Mouse (Mus musculus): ENCODE data around the gene Rpl19. TPM values are rescaled to one million over a fixed set of nuclear protein-coding genes. Genes with fewer than 3 reads are reported as not detected.
A peak's percentile ranks its signal among the peaks of the same experiment; 100 is the strongest.

Gene Rpl19
- total RNA-seq, 2 experiments from 2014 or later, result 560 to 589 TPM

- no peak for DNase-seq (ENCODE audit: low spot score in 2 of 2)
- intact Hi-C loops (cut with DNase I), result loop anchor here (5.0 kb wide), 1 partner anchor 182 kb away; the partner anchor contains the start of gene Cdk12
Observed at GRCm38 (mm10) chr11:98020710-98021109, 5.8 kb upstream of the Rpl19 start.

DNA sequence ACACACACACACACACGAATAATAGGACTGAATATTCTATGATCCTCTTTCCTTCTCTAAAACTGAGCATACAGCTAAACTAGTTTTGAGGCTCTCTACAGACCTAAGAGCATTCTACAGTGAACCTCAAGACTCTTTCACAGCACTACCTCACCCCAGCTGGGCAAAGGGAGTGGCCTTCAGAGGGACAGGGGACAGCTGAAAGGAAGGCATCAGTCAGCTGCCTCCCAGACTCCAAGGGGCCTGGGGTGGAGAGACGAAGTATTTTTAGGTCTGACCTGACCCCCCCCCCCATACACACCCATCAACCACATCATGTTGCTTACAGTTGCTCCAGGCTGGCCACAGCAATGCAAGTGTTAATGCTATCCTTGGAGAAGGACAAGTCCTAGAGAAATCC is 5.4 kb upstream of the Rpl19 start:
- DNase-seq (ENCODE audit: low spot score in 2 of 2), result no peak

DNA sequence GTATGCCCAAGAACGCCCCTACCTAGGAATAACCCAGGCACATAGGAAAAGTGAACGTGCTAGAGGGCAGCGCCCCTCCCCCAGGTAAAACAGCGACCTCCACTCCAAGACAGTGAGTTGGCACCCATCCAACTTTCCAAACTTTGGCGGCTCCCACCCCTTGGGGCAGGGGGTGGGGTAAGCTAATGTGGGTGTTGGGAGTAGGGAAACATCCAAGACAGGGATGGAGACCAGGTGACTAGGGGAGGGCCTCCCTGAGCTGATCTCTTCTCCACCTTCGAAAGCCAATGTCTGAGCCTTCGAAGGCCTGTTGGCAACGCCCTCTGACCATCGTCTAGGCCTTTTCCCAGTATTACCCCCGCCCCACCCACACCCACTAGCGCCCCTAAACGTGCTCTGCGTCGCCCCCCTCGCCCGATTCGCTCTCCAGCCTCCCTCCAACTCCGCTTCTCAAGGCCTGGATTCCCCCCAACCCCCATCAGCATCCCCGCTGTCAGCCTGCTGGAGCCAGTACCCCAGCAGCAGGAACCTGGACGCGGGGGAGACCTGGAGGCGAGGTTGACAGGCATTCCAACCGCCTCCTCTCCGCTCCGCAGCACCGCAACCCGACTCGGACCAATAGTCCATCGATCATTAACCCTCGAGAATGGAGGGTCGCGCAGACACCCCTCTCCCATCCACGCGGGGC is 4.8 kb upstream of the Rpl19 start:
- intact Hi-C loops (cut with DNase I), result loop anchor here (5.0 kb wide), 1 partner anchor 181 kb away; the partner anchor contains the start of gene Cdk12
- peak in 1 of 2 experiments; percentile 62 for DNase-seq (ENCODE audit: low spot score in 2 of 2)

More for the DNA sequence above, 5.4 kb upstream of the Rpl19 start:
- intact Hi-C loops (cut with DNase I), result loop anchor here (5.0 kb wide), 1 partner anchor 181 kb away; the partner anchor contains the start of gene Cdk12

- DNase-seq (ENCODE audit: low spot score in 2 of 2), result no peak
- intact Hi-C loops (cut with DNase I), result loop anchor here (5.0 kb wide), 1 partner anchor 180 kb away; the partner anchor contains the start of gene Cdk12
Observed at GRCm38 (mm10) chr11:98022253-98022554, 4.3 kb upstream of the Rpl19 start.

DNA sequence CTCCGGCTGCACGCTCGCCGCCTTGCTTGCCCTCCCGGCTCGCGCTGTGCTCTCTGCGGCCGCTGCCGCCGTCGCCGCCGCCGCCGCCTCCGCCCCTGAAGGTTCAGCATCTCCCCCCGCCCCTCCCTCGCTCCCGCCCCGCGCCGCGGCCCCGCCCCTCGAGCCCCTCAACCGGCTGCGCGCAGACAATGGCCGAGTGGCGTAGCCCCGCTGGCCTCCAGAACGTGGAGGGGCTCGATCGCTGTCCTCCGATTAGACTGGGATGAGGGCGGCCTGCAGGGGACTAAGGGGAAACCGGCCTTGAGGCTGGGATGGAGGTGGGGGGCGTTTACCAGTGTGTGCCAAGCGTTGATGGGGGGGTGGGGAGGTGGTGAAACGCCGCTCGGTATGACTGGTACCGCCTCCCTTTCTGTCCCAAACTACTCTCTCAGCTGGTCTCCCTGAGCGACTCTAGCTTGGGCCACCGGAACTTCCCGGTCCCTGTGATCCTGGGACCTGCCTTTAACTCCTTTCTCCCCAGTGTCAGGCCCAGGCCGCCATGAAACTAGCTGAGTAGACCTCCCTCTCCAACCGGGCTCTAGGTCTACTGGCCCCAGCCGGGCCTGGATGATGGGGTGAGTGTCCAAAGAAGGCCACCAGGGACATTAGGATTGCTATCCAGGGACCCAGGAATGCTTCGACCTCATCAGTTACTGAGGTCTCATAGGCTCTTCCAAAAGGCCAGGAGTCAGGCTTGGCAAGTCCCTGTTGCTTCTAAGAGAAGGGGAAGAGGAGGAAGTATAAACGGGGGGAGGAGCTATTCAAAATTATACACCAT is 3.7 kb upstream of the Rpl19 start, which contains the start of gene Cacnb1:
Gene Cacnb1, minus strand, starts transcription at position 480 of the 817 bp plus-strand sequence.
- intact Hi-C loops (cut with DNase I), result loop anchor here (5.0 kb wide), 1 partner anchor 180 kb away; the partner anchor contains the start of gene Cdk12

DNA sequence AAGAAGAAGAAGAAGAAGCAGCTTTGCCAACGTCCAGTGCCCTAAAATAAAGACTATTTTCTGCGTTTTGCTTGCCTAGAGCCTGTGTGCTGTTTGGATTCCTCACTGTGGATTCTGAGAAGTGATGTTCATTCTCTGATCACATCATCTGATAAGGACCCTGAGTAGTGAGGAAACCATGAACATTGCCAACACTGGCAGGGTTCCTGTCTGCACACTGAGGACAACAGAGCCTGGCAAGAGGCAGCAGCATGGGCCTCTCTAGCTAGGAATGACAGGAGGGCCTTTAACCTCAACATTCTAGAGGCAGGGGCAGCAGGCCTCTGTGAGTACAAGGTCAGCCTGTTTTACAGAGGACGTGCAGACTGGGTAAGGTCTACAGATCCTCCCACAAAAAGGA is 2.0 kb upstream of the Rpl19 start:
- no peak for DNase-seq (ENCODE audit: low spot score in 2 of 2)
- intact Hi-C loops (cut with DNase I), result loop anchor here (5.0 kb wide), 1 partner anchor 178 kb away; the partner anchor contains the start of gene Cdk12

More for the DNA sequence above, 3.7 kb upstream of the Rpl19 start, which contains the start of gene Cacnb1:
- DNase-seq (ENCODE audit: low spot score in 2 of 2), result peak; percentile 70 to 71

GRCm38 (mm10) chr11:98026248-98026569 is 301 bp upstream of the Rpl19 start:
- intact Hi-C loops (cut with DNase I), result loop anchor here (5.0 kb wide), 1 partner anchor 121 kb away; no protein-coding TSS in a partner anchor

DNA sequence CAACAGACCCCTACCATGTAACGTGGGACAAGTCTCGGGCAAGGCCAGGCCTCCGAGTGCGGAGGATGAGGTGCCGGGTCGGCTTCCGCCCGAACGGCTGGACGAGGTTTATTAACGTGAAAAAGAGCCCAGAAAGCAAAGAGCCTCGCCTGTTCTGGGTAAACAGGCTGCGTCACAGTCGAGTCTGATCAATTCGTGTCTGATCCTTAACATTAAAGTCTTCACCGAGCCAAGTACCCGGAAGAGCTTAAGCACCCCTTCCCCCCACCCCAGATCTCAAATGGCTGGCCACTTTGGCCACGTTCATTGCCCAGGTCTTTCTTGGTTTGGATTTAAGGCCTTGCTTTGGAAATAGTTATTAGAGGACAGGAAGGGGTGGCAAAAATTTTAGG is 783 bp downstream of the Rpl19 start:
- no peak for DNase-seq (ENCODE audit: low spot score in 2 of 2)
- intact Hi-C loops (cut with DNase I), result loop anchor here (5.0 kb wide), 1 partner anchor 120 kb away; no protein-coding TSS in a partner anchor

More at GRCm38 (mm10) chr11:98026248-98026569, 301 bp upstream of the Rpl19 start:
- DNase-seq (ENCODE audit: low spot score in 2 of 2), result no peak

DNA sequence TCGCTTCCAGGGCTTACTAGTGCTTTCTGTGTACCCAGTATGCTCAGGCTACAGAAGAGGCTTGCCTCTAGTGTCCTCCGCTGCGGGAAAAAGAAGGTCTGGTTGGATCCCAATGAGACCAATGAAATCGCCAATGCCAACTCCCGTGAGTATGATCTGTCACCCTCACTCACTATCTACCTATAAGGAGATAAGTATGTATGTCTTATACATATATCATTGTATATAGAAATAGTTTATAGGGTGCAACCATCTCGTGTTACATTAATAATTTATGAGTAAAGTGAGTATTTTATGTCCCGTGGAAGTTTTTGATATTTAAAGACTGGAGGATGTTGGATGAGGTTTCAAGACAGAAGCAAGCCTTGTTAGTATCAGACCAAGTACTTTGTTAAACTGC is 1.3 kb downstream of the Rpl19 start:
- intact Hi-C loops (cut with DNase I), result loop anchor here (5.0 kb wide), 1 partner anchor 120 kb away; no protein-coding TSS in a partner anchor
- DNase-seq (ENCODE audit: low spot score in 2 of 2), result no peak

DNA sequence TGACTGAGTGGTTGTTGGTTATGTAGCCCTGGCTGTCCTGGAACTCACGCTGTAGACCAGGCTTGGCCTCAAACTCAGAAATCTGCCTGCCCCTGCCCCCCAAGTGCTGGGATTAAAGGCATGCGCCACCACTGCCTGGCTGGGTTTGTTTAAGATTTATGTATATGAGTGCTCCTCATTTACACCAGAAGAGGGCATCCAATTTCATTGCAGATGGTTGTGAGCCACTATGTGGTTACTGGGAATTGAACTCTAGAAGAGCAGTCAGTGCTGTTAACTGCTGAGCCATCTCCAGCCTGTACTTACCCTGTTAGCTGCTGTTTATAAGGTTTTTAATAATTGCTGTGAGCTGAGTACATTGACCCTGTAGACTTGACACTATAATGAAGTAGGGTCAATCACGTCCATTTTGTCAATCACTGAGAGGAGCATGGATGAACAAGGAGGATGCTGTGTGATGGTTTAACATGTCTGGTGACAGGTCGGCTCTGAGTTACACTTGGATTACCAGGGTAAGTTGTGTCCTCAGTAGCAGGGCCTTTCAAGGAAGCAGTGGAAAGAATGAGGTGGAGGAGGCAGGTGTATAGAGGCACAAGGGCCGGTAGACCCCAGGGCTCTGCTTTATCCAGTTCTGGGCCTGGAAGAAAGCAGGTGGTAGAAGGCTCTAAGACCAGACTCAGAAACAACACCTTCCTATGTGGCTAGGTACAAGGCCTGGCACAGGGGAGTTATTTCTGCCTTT is 4.4 kb downstream of the Rpl19 start:
- no peak for DNase-seq (ENCODE audit: low spot score in 2 of 2)
- intact Hi-C loops (cut with DNase I), result loop anchor here (1.0 kb wide), 1 partner anchor 44 kb away; no protein-coding TSS in a partner anchor

DNA sequence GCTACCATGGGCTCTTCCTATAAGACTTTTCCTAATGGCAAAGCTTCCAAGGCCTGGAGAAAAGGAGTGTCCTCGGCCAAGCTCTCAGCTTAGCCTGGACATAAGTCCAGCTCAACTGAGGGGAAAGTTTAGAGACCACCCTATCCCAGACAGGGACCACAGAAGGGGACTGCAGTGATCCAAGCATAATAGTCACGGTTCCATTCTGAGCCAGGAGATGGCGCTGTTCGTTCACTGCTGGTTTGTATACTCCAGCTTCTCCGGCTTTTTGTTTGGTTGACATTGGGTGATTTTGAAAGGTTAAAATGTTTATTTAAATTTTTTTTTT is 4.9 kb downstream of the Rpl19 start:
- peak; percentile 80 to 82 for DNase-seq (ENCODE audit: low spot score in 2 of 2)
- intact Hi-C loops (cut with DNase I), result loop anchor here (1.0 kb wide), 1 partner anchor 44 kb away; no protein-coding TSS in a partner anchor

DNA sequence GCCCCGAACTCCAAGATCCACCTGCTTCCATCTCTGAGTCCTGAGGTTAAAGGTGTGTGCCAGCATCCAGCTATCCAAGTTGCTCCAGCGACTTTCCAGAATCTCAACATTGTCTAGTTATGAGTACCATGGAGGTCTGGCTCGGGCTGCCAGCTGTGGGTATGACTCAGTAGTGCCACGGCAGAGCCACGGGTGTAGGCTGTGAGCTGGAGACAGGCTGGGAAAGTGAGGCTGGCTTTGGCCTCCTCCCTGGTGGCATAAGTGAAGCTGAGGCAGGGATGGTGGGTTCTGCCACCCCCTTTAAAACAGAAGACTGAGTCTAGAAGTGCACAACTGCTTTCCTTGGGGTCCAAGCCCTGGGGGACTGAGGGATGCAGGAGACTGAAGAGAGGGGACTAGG is 7.6 kb downstream of the Rpl19 start:
- intact Hi-C loops (cut with DNase I), result no loop called here
- DNase-seq (ENCODE audit: low spot score in 2 of 2), result peak in 1 of 2 experiments; percentile 51

- peak in 1 of 2 experiments; percentile 62 for DNase-seq (ENCODE audit: low spot score in 2 of 2)
- intact Hi-C loops (cut with DNase I), result no loop called here
Observed at GRCm38 (mm10) chr11:98034840-98035239, 8.3 kb downstream of the Rpl19 start.

- DNase-seq (ENCODE audit: low spot score in 2 of 2), result peak; percentile 60 to 72
- intact Hi-C loops (cut with DNase I), result no loop called here
Observed at GRCm38 (mm10) chr11:98035977-98036377, 9.5 kb downstream of the Rpl19 start.

DNA sequence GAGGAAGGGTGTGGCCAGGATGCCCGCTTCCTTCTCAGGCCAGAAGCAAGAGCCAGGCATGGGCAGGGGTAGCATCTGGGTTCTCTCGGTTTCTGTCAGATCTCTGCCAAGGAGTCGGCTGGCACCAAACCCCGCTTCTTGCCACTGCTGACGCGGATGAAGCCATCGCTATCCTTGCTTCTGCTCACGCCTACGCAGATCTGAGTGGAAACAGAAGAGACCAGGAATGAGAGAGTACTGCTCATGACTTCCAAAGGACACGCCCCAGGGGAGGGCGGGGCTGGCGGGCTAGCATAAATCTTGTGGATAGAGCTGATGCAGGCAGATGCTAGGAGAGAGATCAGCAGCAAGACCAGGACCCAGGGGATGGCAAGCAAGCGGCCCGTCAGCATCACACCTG is 11.4 kb downstream of the Rpl19 start:
- peak; percentile 57 to 95 for DNase-seq (ENCODE audit: low spot score in 2 of 2)
- intact Hi-C loops (cut with DNase I), result no loop called here

DNA sequence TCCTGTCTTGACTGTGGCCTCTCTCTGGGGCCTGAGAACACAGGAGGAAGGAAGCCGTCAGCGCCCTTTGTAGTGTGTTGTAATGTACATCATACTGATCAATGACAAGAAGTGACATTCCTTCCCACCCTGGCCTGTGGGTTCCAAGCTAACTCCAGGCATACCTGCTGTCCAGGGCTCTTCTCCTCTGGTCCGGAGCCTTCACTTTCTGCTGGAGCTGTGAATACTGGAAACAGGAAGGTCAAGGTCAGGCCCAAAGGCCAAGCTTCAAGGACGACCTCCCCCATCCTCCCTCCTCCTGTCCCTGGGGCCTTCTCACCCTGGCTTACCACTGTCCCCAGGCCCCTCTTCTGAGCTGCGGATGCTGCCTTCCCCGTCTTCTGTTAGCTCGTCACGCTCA is 14.5 kb downstream of the Rpl19 start:
- DNase-seq (ENCODE audit: low spot score in 2 of 2), result no peak
- intact Hi-C loops (cut with DNase I), result no loop called here

DNA sequence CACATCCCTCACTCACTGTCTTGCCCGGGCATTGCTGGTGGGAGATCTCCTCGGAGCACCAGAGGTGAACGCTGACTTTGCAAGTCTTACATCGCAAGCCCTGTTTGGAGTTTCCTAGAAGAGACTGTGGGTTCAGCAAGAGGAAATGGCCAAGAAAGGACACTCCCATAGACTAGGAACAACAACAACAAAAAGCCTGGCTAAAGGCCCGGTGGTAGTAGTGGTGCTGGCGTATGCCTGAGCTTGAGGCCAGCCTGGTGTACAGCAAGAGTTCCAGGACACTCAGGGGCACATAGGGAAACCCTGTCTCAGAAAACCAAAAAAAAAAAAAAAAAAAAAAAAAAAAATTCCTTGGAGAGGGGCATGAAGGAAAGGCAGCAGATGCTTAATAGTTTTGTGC is 16.2 kb downstream of the Rpl19 start:
- intact Hi-C loops (cut with DNase I), result no loop called here
- DNase-seq (ENCODE audit: low spot score in 2 of 2), result no peak

- intact Hi-C loops (cut with DNase I), result no loop called here
- DNase-seq (ENCODE audit: low spot score in 2 of 2), result no peak
Observed at GRCm38 (mm10) chr11:98044074-98044473, 17.6 kb downstream of the Rpl19 start.

GRCm38 (mm10) chr11:98045596-98045995 is 19.1 kb downstream of the Rpl19 start:
- DNase-seq (ENCODE audit: low spot score in 2 of 2), result no peak
- intact Hi-C loops (cut with DNase I), result no loop called here

- intact Hi-C loops (cut with DNase I), result no loop called here
Observed at GRCm38 (mm10) chr11:98046466-98046865, 20.0 kb downstream of the Rpl19 start.

More at GRCm38 (mm10) chr11:98046466-98046865, 20.0 kb downstream of the Rpl19 start:
- DNase-seq (ENCODE audit: low spot score in 2 of 2), result no peak
